Mouse (Mus musculus) liver, embryonic 14.5 days (tissue): Measurements from ENCODE around the gene Nbr1.

Source experiments
- CTCF ChIP-seq: IDR thresholded peaks from 2 replicates; pipeline ENCODE4 v1.5.1; 2016; ENCODE audit warnings: antibody characterized with exemption, low read depth, control low read depth
- EP300 ChIP-seq: IDR thresholded peaks from 2 replicates; pipeline ENCODE4 v1.6.1; 2016; ENCODE audit warnings: antibody characterized with exemption, low read depth

DNA sequence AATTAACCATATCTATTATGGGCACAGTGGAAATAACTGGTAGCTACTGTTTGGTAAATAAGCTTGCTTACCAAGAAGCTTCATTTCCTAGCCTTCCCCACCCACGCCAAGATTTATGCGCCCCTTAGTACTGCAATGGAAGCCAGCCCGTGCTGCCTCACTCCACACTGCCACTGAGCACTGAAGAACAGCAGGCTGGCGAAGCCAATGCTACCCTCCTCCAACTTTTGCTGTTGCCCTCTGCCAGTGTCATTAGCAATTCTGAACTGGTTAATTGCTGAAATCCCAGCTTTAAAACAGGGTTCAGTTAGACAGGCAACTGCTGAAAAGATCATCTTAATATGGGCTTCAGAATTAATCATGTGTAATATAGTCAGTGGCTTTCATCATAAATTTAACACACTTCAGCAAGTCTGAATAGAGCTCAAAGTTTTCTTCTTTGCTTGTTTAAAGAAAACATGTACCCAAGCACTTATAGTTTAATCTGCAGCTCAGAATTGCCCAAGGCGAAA is 45.6 kb upstream of the Nbr1 start:
- TF ChIP-seq CTCF (no peak), EP300 (no peak)
